Mouse (Mus musculus) CH12F3 (cell line): Measurements from ENCODE around the gene Zfp672.
"Not testable (repeated sequence)": the region's sequence is repeated elsewhere in the genome, so short reads cannot be mapped to it uniquely, and the experiment has no call there.

Experiments used
- in situ Hi-C: fragments of 300-500 bp; cut with MboI; formaldehyde crosslinking; loops from 2 replicates; pipeline ENCODE4 v1.14.3; 2020; ENCODE audit warnings: low sequenced_read_pairs

The Zfp672 gene

DNA sequence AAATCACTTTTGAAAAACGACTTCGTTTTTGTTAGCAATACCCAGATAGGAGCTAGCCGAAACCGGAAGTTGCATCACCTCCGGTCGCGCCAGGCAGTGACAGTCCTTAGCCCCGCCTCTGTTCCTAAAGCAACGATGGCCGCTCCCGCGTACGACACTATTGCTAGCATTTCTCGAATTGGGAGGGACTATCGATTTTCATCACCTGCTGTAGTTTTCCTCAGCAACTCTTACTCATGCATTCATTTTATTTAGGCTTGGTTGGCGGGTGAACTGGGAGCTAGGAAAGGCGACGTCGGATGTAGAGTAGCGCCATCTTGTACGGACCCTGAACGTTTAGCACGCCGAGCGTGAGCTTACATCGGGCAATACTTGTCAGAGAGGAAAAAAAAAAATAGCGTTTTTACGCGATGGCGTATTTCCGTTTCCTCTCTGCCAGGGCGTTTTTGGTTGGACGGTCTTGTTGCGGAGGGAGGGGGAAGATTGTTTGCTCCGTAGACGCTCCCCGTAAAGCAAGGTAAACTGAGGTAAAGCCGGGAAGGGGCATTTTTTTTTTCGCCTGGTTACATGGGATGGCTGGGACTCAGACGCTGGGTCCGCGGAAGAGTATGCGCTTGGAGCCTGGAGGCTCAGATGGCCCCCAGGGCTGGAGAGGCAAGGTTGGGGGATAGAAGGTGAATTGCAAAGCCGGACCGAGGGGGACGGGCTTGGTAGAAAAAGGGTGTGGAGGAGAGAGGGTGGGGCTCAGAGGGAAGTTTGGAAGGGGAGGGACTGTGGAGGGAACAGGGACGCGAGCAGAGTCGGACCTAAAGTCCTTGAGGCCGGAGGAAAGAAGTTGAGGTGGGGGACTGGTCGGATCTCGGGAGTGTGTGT, at the start of gene Zfp672, which contains the start of gene Sh3bp5l:
Zfp672 (minus strand) TSS at position 64 of the 873 bp plus-strand sequence.
Sh3bp5l (plus strand) TSS at position 449 of the 873 bp plus-strand sequence.
- in situ Hi-C loops: no loop called here

DNA sequence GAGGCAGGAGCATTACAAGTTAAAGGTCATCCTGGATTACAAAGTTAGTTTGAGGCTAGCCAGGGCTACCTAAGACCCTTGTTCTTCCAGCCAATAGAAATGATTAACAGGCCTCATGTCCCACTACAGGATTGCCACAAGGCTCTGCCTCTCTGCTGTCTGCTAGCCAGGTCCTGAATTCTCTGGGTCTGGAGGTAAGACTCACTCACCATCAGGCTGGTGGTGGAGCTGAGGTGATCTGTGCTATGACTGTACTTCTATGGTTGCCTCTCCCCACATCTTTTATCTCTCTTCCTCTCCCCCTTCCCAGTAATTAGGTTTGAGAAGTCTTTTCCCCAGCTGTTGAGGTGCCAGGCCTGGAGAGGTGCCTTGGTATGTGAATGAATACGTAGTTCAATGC, 49.4 kb upstream of the Zfp672 start:
- in situ Hi-C loops: no loop called here

DNA sequence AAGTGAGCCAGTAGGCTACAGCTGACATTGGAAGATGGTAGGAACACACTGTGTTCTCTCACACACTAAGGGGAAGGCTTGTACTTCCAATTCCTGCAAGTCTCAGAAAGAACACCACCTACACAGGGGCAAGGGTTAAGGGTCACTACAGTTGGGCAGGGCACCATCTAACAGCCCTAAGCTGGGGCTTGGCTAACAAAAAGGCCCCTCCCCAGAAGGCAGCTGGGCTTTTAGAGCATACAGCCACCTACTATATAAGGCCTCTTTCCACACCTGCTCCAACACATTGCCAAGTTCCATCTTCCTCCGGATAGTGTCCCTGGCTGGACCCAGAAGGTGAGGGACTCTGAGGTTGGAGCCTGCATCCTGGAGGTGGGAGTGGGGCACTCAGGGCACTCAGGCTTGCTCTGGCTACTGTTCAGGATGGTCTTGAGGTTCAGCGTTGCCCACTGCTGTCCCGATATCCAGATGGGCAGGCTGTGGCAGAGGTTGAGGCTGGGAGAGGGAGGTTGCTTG, 48.7 kb upstream of the Zfp672 start, which contains the start of gene Lypd8:
Lypd8 (plus strand) TSS at position 281 of the 516 bp plus-strand sequence.
- in situ Hi-C loops: no loop called here

DNA sequence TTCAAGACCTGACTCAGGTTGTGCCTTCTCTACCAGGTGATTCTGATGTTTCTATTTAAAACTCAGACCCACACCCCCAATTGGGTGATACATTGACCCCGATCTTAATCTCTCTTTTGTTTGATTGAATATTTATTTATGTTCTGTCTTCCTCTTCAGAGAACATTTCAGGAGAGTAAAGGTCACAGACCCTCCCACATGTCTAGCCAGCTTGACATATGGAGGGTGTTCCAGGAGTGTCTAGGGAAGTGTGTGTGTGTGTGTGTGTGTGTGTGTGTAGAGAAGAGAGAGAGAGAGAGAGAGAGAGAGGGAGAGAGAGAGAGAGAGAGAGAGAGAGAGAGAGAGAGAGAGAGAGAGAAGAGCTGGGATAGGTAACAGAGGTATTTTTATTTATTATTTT, 47.5 kb upstream of the Zfp672 start:
- in situ Hi-C loops: no loop called here

DNA sequence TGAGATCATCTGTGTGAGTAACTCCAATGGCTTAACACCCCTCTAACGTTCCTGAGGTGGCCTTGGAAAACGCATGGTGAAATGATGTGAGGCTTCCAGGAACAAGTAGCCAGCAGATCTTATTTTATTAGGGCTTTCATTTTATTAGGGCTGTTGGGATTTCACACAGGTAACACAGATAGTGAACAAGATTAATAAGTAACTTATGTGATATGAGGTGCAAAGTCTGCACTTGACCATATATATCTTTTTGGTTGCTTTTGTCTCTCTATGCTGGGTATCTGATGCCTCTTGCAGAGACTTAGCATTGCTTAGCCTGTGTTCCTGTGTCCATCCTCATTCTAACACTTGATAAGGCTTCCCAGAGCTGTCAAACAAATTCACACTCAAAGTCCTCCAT, 47.1 kb upstream of the Zfp672 start:
- in situ Hi-C loops: no loop called here

DNA sequence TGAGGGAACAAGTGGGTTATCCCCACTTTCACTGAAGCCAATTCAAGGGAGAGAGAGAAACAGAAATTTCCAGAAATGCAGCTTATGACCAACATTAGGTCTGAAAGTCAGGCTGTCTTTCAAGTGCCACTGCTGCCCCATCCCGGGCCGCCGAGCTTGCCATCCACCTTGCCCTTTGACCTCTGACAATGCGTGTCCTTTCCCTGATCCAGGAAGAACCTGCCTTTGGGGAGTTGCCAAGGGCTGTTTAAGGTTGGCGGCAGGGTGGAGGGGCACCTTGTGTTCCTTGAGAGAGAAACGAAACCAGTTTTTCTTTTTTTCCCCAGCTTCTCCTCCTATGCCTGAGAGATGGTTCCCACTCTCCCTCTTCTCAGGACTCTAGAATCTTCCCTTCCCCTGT, 36.1 kb upstream of the Zfp672 start:
- in situ Hi-C loops: not testable (repeated sequence)

DNA sequence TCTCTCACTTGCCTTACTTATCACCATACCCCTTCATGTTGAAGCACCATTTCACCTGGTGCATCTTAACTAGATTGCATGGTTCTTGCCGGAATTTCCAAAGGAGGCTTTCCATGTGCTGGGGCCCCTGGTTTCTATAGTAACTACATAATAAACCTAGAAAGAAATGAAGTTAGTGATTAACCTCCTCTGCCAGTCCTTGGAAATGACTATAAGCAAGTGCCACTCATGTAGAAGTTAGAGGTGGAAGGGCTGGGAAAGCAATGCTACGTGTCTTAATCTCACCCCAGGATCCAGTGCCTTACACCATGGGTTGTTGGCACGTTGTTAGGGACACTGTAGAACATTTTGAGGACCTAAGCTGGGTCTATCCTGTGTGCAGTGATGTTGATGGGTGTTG, 34.3 kb upstream of the Zfp672 start:
- in situ Hi-C loops: no loop called here

DNA sequence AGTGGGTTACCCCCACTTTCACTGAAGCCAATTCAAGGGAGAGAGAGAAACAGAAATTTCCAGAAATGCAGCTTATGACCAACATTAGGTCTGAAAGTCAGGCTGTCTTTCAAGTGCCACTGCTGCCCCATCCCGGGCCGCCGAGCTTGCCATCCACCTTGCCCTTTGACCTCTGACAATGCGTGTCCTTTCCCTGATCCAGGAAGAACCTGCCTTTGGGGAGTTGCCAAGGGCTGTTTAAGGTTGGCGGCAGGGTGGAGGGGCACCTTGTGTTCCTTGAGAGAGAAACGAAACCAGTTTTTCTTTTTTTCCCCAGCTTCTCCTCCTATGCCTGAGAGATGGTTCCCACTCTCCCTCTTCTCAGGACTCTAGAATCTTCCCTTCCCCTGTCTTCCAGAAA, 32.4 kb upstream of the Zfp672 start:
- in situ Hi-C loops: not testable (repeated sequence)

DNA sequence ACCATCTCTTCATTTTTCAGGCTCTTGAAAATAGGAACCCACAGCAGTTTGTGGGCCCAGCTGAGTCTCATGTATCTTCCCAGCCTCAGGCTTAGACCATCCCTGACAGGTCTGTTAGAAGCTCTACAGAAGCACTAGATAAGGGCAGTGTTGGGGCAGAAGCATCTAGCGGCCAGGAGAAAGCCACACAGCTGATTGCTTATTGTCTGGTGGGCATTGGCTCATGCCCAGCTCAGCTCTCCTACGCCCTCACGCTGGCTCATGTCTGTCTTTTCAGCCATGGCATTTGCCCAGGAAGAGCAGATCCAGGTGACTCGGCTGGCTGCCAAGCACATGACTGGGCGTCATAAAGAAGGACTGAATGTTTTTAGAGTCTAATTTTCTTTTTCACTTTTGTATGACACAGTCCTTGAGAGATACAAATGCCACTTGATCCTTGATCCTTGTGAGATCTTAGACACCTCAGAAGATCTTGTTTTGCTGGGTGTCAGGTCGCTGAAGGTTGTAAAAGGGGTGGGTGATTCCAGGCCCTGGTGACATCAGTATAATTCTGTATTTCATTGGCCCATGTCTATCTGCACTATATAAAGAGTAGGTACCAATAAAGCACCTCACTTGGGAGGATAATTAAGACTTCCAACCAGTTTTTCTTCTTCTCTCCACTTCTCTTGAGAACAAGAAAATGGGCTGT, 27.9 kb upstream of the Zfp672 start:
- in situ Hi-C loops: no loop called here

DNA sequence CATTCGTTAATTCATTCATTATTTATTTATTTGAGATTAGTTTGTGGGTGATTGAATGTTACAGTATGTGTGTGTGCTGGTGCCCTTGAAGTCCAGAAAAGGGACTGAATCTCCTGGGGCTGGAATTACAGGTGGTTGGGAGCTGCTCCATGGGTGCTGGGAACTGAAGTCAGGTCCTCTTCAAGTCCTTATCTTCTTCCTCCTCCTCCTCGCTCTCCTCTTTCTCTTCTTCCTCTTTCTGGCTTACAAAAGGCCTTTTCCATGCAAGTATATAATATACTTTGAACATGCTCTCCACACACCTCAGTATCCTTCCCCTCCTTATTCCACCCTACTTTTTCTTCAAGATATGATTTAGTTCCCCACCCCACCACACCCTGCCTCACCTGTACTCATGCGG, 26.9 kb upstream of the Zfp672 start:
- in situ Hi-C loops: no loop called here

DNA sequence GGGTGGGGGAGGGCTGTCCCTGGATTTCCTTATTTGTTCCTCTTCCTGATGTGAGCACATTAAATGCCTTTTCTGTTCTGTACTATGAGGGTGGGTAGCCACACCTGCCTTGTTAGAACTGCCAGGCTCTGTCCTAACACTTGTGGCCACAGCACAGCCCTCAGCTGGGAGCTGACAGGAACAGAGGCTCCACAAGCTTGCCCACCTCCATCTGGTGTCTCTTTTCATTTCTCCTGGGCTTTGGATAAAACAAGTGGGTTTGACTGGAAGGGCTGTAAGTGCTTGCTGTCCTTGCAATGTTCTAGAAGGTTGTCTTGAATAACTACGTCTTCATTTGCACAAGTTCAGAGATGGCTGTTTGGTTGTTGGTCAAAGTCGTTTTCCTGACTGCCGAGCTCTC, 24.8 kb upstream of the Zfp672 start:
- in situ Hi-C loops: no loop called here

DNA sequence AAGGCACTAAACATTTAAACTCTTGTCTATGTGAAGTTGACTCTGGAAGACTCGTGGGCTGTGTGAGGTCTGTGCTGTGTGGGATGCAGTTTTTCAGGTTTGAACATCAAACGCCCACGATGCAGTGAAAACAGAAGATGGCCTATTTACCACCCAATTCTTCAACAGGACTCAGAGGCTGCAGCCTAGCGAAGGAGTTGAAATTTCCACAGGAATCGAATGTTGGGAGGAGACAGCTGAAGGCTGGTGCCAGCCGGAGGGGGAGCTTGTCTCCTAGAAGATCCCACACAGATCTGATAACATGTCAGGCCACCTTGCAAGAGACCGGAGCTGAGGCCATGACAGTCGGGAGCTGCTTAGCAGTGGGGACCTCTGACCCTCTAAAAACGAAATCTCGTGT, 24.3 kb upstream of the Zfp672 start:
- in situ Hi-C loops: no loop called here

DNA sequence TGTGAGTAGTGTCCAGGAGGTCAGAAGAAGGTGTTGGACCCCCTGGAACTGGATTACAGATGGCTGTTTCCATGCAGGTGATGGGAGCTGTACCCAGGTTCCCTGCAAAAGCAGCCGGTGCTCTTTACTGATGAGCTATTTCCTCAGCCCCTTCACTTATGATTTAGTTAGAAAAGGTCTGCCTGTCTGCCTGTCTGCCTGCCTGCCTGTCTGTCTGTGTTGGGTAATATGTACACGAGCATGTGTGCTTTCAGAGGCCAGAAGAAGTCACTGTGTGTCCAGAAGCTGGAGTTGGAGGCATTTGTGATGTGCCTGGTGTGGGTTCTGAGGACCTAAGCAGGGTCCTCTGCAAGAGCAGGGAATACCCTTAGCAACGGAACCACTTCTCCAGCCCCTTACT, 23.6 kb upstream of the Zfp672 start:
- in situ Hi-C loops: no loop called here

DNA sequence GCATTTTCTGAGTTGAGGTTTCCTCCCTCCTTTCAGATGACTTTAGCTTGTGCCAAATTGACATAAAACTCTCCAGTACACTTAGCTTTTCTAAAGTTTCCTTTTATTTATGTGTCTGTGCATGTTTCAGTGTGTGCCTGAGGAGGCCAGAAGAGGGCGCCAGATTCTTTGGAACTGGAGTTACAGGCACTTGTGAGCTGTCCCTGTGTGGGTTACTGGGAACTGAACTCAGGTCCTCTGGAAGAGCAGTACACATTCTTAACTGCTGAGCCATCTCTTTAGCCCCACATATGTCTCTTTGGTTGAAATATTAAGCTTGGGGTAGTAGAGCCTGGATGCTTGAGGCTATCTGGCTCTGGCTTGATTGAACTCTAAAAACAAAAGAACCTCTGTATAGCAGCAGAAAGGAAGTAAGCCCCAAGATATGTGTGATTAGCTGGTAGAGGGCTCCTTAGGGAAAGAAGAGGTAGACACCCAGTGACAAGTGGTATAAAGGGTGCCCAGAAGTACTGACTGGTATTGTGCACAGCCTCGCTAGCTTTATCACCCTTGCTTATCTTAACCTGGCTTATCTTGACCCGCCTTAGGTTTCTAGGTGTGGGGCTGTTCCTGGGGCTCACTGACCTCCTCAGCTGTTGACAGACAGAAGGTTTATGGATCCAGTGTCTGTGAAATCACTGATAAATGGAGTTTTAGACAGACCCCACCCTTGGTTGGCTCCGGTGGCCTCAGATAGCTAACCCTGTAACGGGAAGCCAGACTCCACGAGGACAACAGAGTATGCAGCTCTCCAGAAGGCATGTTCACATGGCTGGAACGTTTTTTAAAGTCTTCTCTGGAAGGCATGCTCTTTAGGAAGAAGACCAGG, 22.8 kb upstream of the Zfp672 start:
- in situ Hi-C loops: no loop called here

DNA sequence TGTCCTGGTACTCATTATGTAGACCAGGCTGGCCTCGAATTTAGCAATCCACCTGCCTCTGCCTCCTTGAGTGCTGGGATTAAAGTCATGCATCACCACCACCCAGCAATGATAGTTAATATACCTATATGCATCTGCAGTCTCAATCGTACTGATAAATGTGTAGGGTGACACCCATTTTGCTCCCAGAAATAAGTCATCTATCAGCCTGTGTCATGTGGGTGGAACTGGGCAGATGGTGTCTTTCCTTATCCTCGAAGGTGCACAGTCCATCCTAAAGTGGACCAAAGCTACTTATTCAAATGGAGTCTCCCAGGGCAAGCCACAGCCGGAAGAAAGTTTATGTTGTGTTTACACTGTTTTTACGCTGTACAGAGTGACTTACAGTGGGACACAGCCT, 21.0 kb upstream of the Zfp672 start:
- in situ Hi-C loops: no loop called here

DNA sequence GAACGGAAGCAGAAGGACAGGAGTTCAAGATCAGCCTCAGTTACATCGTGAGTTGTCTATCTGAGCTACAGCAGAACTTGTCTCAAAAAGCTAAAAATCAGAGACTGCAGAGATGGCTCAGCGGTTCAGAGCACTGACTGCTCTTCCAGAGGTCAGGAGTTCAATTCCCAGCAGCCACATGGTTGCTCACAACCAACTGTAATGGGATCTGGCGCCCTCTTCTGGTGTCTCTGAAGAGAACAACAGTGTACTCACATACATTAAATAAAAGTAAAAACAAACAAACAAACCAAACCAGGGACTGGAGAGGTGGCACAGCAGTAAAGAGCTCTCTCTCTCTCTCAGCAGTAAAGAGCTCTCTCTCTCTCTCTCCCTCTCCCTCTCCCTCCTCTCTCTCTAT, 20.5 kb upstream of the Zfp672 start:
- in situ Hi-C loops: no loop called here

DNA sequence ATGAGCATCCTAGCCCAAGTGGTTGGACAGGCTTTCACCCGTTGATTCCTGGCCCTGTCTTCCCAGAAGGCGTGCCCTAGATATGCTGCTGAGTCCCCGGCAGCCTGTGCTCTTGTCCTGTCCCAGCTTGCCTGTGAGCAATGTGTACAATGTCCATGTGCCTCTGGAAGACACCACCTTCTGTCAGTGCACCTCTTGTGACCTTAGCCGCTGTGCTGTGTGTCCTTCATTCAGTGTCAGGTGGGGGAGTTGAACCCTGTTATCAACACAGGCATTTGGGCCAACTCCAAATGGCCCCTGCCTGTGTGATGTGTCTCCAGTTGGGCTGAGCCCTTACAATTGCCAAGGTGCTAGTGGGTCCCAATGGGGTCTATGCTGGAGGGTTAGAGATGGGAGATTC, 16.6 kb upstream of the Zfp672 start:
- in situ Hi-C loops: no loop called here

DNA sequence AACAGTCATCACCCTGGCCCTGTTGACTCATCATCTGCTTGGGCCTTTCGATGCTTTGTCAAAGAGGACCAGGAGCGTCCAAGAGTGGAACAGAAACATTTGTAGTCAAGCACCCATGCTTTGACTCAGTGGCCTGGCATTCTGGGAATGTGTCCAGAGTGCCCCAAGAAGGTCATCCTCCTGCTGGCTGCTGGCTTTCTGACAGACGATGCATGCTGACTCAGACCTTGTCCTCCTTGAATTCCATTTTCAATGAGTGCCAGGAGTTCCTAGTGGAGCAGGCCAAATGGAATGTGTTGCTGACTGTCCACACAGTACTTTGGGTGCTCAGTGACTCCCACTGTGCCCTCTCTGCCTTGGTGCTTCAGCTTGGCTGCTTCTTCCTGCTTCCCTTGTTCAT, 4.6 kb upstream of the Zfp672 start:
- in situ Hi-C loops: no loop called here

DNA sequence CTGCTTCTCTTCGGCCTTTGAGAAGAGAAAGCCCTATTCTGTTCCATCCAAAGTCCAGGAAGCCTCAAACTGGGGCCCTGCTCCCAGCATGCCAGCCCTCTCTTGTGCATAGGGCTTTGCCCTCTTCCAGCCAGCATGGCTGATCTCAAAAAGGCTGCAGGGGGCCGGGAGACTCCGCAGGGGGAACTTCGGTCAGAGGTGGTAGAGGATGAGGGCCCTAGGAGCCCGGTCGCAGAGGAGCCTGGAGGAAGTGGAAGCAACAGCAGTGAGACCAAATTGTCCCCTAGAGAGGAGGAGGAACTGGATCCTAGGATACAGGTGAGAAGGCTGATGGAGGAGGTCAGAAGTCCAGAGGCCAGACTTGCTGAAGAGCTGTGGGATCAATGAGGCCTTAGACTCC, 1.4 kb upstream of the Zfp672 start:
- in situ Hi-C loops: no loop called here

DNA sequence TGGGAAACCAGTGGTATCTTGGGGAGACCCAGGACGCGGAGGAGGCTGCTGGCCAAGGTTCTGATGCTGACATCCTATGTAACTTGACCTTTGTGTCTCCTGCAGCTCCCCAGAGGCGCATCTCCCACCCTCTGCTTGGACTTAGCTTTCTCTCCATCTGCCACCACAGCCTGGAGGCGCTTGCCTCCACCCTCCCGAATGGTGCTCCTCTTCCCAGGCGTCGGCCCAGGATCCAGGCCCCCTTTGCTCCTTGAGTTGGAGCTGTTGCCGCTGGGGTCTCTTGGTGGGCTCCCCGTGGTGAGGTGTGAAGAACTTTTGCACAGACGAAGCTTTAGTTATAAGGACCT, 983 bp upstream of the Zfp672 start:
- in situ Hi-C loops: no loop called here

DNA sequence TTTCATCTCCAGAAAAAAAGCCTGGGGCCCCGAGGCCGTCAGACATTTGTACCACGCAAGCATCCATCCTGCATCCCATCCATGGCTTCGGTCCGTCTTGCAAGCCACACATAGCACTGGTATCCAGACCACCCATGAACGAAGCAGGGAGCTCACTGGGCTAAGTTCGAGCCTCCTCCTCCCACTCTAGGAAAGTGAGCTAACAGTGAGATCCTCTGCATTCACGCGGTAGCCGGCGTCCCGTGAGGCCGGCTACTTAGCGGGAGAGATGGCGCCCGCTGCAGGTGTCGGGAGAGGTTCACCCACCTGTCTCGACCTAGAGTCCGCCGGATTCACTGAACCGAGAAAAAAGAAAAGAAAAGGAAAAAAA, 248 bp downstream of the Zfp672 start:
- in situ Hi-C loops: no loop called here
